Mouse (Mus musculus) right cerebral cortex, postnatal 4 days (tissue): ENCODE data around the gene Atp8a1.
"Not testable (repeated sequence)": the region's sequence is repeated elsewhere in the genome, so short reads cannot be mapped to it uniquely, and the experiment has no call there.

Experiments used
- DNase-seq: peaks from one replicate; pipeline ENCODE4 v3.0.0-alpha.2; 2022

Gene Atp8a1

GRCm38 (mm10) chr5:67826278-67826677, 21.0 kb downstream of the Atp8a1 start:
- DNase-seq, result no peak

DNA sequence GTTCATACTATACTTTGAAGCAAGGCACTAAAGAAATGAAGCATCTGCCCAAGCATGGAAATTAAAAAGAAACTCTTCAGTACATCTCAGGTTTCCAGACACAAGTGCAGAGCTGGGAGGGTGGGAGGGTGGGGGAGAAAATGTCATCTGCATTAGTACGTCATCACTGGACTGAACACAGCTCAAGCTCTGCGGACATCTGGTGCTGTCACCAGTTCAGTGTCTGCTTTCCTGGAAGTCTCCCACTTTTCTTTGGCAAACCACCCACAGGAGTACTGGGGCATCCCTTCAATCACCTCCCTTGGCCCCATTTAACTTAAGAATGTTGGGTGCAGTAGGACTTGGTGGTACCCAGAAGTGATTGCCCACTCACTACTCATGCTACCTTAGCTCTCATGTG, 22.6 kb downstream of the Atp8a1 start:
- DNase-seq, result no peak

- no peak for DNase-seq
These were observed 23.5 kb downstream of the Atp8a1 start for GRCm38 (mm10) chr5:67823771-67824170.

- no peak for DNase-seq
These were observed 24.6 kb downstream of the Atp8a1 start for GRCm38 (mm10) chr5:67822619-67823018.

DNA sequence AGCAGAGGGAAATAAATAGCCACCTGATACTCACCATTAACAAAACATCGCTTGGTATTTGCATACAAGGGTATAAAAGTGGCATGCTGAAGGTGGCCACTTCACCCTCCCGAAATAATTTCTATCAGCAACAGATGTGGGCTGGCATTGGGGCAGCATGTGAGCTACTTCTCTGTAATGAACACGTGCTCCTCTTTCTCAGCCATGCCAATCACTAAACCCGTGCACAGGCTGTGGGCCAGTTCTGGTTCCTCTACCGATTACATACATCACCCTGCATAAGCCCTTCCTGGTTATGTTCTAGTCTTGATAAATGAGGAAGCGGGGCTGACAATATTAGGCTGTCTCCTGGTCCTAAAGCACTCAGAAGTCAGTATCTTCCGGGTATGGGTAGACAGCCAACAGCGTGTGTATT, 25.2 kb downstream of the Atp8a1 start:
- DNase-seq, result no peak

GRCm38 (mm10) chr5:67821185-67821584, 26.0 kb downstream of the Atp8a1 start:
- no peak for DNase-seq

- no peak for DNase-seq
These were observed 27.8 kb downstream of the Atp8a1 start for GRCm38 (mm10) chr5:67819451-67819850.

- no peak for DNase-seq
These were observed 31.5 kb downstream of the Atp8a1 start for GRCm38 (mm10) chr5:67815572-67816325.

- not testable (repeated sequence) for DNase-seq
These were observed 32.2 kb downstream of the Atp8a1 start for GRCm38 (mm10) chr5:67815060-67815459.

DNA sequence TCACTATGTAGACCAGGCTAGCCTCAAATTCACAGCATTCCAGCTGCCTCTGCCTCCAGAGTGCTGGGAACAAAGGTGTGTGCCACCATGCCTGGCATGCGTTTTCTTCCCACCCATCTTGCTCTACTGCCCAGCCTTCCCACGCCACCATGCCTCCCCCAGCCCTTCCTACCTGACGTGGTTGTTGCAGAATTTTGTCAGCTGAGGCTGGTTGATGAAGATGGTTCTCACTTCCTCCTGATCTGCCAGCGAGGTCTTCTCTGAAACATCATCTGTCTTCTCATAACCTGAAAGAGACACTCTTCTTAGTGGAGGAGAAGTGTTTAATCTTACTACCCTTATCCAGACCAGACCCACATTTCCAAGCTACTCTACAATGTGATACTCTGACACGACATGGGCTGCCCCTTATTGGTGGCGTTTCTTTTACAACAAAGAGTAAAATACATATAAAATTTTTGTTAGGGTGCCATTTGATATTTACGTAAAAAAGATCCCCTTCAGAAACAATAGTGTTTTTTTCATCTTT, 32.7 kb downstream of the Atp8a1 start:
- no peak for DNase-seq

GRCm38 (mm10) chr5:67813334-67813733, 33.9 kb downstream of the Atp8a1 start:
- no peak for DNase-seq

GRCm38 (mm10) chr5:67802174-67803030, 44.8 kb downstream of the Atp8a1 start:
- DNase-seq, result no peak

DNA sequence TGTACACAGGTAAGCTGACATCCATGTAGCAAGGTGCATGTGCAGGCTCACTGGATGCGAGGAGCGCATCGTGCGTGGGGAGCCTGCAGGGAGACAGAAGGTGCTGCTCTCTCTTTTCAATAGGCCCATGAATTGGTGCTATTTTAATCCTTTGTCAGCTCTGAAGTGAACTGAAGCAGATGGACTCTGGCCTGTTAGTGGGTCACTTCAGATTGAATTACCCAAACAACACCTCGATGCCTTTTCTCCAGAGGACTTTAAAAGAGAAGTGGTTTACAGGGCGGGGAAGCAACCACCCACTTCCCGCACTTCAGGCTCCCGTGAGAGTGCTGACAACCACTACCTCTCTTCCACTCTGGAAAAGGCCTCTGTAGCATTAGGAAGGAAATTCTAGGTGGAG, 46.4 kb downstream of the Atp8a1 start:
- no peak for DNase-seq

DNA sequence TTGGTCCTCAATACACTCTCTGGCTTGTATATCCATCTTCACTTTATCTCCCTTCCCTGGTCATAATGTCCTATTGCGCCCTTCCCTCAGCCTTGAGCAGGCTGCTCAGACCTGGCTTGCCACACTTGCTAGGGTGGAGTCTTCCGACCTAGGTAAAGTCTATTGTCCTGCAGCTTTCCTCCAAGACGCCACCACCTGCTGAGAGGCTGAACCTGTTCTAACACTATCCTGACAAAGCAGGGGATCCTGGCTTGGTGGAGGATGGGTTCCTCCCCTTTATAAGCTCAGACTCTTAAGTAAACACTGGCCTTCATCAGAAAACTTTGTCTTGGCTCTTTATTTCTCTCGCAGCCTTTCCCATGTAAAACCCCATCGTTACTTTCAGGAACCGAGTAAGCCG, 47.4 kb downstream of the Atp8a1 start:
- no peak for DNase-seq

- no peak for DNase-seq
These were observed 48.9 kb downstream of the Atp8a1 start for GRCm38 (mm10) chr5:67798348-67798747.

DNA sequence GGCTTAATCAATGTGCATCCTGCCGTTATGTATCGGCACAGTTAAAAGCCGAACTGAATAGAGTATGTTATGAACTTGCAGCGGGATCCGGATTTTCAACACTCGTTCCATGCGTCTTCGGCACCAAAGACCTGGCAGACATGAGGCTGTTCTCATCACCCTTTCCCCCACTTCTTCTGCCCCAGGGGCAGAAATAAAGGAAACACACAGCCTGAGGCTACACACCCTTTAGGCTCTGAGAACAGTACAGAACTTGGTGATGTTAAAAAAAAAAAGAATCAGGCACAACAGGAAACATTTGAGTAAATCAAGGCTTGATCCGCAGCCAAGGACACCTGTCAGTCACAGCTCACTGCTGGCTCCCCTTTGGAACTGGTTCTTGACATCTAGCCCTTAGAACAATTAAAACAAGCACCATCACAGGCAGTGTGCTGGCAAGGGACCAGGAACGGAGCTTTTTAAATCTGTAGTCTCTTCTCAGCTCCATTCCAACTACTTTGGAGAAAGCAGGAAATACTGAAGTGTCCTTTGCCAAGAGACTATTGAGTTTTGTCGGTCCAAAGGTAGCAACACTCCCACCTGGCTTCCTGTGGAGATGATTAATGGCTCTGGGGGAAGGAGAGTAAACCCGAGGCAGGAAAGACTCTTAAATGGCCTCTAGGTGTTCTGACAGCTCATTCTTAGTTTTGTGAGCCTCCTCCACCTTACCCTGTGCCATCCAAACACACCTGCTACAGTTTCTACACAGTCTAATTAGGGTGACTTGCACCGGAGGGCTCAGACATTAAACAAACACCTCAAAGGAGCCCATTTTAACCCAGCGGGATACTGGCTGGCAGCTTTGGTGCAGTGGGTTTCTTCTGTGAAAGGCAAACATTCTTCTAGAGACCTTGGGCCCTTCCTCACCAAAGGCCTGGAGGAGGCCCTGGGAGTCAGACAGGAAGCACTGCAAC, 50.0 kb downstream of the Atp8a1 start:
- DNase-seq, result no peak

DNA sequence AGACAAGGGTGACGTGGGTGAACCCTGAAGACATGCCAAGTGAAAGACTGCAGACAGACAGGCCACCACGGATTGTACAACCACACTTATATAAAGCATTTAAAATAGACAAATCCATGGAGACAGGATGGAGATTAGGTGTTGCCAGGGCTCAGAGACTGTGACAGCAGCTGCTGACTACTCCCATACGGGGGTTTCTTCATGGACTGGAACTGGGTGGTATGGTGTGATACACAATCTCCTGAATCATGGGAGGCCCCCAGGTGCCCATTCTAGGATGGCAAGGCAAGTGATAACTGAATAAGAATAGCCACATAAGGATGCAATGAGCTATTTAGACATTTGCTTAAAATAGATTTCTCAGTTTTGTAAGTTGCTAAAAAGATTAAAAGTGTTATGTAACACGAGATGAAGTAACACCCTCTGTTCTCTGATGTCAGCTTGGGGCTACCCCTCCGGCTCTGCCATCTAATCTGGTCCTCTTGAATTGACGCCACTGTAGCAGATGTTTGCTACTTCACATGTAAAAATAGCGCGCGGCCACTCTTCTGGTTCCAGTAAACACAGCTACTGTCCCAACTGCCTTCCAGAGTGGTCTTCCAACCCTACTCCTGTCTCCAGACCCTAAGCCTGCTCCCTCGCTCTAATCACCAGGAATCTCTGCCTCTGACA, 53.0 kb downstream of the Atp8a1 start:
- DNase-seq, result no peak

DNA sequence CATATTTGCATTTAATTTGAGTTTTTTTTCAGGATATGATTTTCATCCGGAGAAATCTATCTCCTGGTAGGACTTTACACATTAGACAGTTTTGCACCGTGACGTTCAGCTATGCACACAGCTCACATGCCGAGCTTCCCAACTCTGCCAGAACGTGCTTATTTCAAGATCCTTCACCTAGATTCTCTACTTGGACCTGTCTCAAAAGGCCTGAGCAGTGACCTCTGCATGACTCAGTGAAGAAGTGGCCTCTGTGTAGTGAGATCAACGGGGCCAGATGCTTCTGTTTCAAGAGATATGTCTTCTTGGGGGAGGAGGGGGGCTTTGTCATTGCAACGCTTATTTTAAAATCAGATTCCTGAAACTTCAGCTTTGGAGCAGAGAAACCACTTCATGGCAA, 64.5 kb downstream of the Atp8a1 start:
- DNase-seq, result no peak

DNA sequence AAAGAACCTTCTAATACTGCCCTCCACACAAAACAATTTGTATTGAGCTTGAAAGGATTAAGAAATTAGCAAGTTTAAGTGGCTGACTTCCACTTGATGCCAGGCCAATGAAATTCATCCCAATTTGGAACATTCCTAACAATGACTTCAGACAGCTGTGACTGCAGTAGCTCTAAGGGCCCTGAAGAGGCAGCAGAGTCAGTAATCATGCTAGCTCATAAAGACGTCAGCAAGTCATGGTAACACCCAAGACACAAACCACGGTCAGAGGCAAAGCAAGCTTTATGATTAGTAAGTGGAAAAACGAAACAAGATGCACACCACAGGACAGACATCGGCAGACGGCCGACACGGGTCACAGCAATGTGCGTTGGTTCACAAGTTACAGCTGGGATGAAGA, 69.2 kb downstream of the Atp8a1 start:
- DNase-seq, result no peak

GRCm38 (mm10) chr5:67774186-67774585, 73.0 kb downstream of the Atp8a1 start:
- no peak for DNase-seq

- DNase-seq, result no peak
These were observed 78.5 kb downstream of the Atp8a1 start for GRCm38 (mm10) chr5:67768708-67769107.

DNA sequence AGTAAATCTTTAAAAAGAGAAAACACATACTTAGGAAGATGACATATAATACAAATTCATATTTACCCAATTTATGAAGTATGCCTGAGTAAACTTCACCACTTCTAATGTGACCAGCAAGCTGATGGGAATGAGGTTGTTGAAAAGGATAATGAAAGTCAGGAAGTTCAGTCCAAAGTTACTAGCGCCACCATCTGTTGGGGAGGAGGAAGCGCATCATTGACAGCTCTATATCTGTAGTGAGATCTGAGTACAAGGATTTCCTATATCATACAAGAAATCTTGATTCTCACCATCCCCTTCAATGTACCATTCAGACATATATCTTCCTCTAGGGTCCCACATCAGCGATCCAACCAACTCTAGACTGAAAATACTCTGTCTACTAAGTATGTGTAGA, 82.4 kb downstream of the Atp8a1 start:
- no peak for DNase-seq
